Mouse (Mus musculus): ENCODE data around the gene Nars2. TPM values are rescaled to one million over a fixed set of nuclear protein-coding genes. Genes with fewer than 3 reads are reported as not detected.

Nars2 gene
- total and polyA plus RNA-seq, 3 experiments, result 12.1 to 19.1 (median 14.6) TPM

DNA sequence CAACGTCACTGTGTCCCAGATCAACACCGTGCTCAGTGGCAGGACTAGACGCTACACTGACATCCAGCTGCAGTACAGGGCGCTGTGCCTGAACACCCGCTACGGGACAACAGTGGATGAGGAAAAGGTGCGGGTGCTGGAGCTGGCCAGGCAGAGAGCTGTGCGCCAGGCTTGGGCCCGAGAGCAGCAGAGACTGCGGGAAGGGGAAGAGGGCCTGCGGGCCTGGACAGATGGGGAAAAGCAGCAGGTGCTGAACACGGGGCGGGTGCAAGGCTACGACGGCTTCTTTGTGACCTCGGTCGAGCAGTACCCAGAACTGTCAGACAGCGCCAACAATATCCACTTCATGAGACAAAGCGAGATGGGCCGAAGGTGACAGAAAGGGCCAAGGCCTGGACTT lies 45.1 kb upstream of the Nars2 start:
- dilution Hi-C loops (cut with MboI; ENCODE audit: extremely low pct_ligation_motif_present, extremely low pct_unique_long_range_greater_than_20kb, low sequenced_read_pairs), result no loop called here
- TF ChIP-seq KAT2A (IDR thresholded peaks at IDR 0.05; ENCODE audit: insufficient replicate concordance, low read length), result no peak
- TF ChIP-seq TBP (conservative IDR thresholded peaks at IDR 0.05; ENCODE audit: low read depth, low read length), result no peak
- TF ChIP-seq SIN3A (IDR thresholded peaks at IDR 0.05; ENCODE audit: low read length), result no peak
- no peak for TF ChIP-seq POLR2A (IDR thresholded peaks at IDR 0.05; ENCODE audit: low read depth, low read length)
- TF ChIP-seq JUND (conservative IDR thresholded peaks at IDR 0.05; ENCODE audit: low read depth, low read length), result no peak
- no peak for TF ChIP-seq CHD1 (IDR thresholded peaks at IDR 0.05; ENCODE audit: low read depth, low read length)
- no peak for TF ChIP-seq ETS1 (conservative IDR thresholded peaks at IDR 0.05; ENCODE audit: low read depth, low read length)
- TF ChIP-seq ZMIZ1 (IDR thresholded peaks at IDR 0.05; ENCODE audit: low read depth, low read length), result no peak
- no peak for TF ChIP-seq MAX (IDR thresholded peaks at IDR 0.05; ENCODE audit: low read length)
- no peak for TF ChIP-seq MAZ (IDR thresholded peaks at IDR 0.05; ENCODE audit: low read depth, low read length)
- TF ChIP-seq IRF4 (IDR thresholded peaks at IDR 0.05; ENCODE audit: low read depth, low read length), result no peak
- no peak for DNase-seq (ENCODE audit: extremely low read depth)
- Histone ChIP-seq H3K27ac (ENCODE audit: insufficient read depth, low read depth) (no peak overlapping the region), H3K27me3 (replicated peaks) (no peaks in the 10 kb centered on the region), H3K79me2 (replicated peaks; ENCODE audit: control insufficient read depth, extremely low read depth, insufficient read depth, poor library complexity, severe bottlenecking) (no peaks in the 10 kb centered on the region), H3K4me3 (replicated peaks in 1 of 3; ENCODE audit: low read depth in 2 of 3, low read length in 2 of 3, poor library complexity in 1 of 3) (no peak overlapping the region), H3K4me2 (ENCODE audit: insufficient read depth, low read depth, poor library complexity, severe bottlenecking) (no peak overlapping the region), H3K9ac (ENCODE audit: insufficient read depth, low read depth) (no peak overlapping the region), H3K9me3 (replicated peaks; ENCODE audit: low read length) (no peaks in the 10 kb centered on the region), H3K4me1 (ENCODE audit: control insufficient read depth in 1 of 2, insufficient read depth in 2 of 2) (peaks cover 0 to 4% of the 10 kb centered on the region in 2 experiments; a peak in 1 of 4 replicates), H3K36me3 (replicated peaks in 1 of 2; ENCODE audit: control insufficient read depth in 1 of 2, insufficient read depth in 1 of 2, low read length in 1 of 2) (no peaks in the 10 kb centered on the region)
- in situ Hi-C loops (cut with MboI; ENCODE audit: low pct_ligation_motif_present, low pct_unique_long_range_greater_than_20kb, low sequenced_read_pairs), result loop anchor here (10.0 kb wide), 2 partner anchors 111 to 381 kb away; no protein-coding TSS in a partner anchor

DNA sequence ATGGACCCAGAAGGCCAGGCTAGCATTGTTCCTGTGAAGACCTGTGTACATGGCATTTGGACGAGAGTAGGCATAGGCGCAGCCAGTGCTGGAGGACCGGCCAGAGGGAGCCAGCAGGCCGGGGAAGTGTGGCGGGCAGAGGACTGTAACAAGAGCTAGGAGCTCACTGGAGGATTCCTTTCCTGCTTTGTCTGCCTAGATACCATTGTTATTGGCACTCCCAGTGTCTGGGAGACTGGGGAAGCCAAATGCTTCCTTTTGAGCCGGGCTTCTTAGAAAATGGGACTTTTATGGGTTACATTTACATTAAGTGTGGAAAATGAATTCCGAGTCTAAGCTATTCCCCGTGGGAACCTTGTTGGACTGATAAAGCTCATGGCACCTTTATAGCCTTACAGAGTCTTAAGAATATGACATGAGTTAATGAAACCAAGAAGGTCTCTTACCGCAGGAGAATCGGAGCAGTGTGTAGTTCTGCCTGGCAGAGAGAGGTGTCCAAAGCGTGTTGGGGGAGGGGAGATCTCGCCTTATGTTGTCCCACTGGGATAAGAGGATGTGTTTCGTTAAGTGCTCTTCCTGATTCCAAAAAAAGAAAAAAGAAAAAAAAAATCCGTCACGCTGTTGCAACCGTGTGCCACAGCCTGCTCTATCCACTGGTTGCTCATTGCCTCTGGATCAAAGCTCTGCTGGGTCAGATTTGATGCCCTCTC lies 43.2 kb upstream of the Nars2 start:
- peaks cover 0 to 4% of the 10 kb centered on the region in 2 experiments; a peak in 1 of 4 replicates for H3K4me1 ChIP-seq (ENCODE audit: control insufficient read depth in 1 of 2, insufficient read depth in 2 of 2)
- no peaks in the 10 kb centered on the region for H3K79me2 ChIP-seq (replicated peaks; ENCODE audit: control insufficient read depth, extremely low read depth, insufficient read depth, poor library complexity, severe bottlenecking)
- H3K27me3 ChIP-seq (replicated peaks), result no peaks in the 10 kb centered on the region
- H3K9ac ChIP-seq (ENCODE audit: insufficient read depth, low read depth), result no peak overlapping the region
- H3K4me3 ChIP-seq (replicated peaks in 1 of 3; ENCODE audit: low read depth in 2 of 3, low read length in 2 of 3, poor library complexity in 1 of 3), result no peak overlapping the region
- no peaks in the 10 kb centered on the region for H3K36me3 ChIP-seq (replicated peaks in 1 of 2; ENCODE audit: control insufficient read depth in 1 of 2, insufficient read depth in 1 of 2, low read length in 1 of 2)
- H3K4me2 ChIP-seq (ENCODE audit: insufficient read depth, low read depth, poor library complexity, severe bottlenecking), result no peak overlapping the region
- TF ChIP-seq NELFE (IDR thresholded peaks at IDR 0.05; ENCODE audit: low read depth, low read length), result no peak
- no peak for TF ChIP-seq CTCF (conservative IDR thresholded peaks at IDR 0.05 in 1 of 2, IDR thresholded peaks at IDR 0.05 in 1 of 2; ENCODE audit: low read depth in 2 of 2, low read length in 2 of 2)
- no peak for TF ChIP-seq USF2 (conservative IDR thresholded peaks at IDR 0.05; ENCODE audit: low read depth, low read length)
- TF ChIP-seq MAFK (IDR thresholded peaks at IDR 0.05; ENCODE audit: insufficient replicate concordance, low read length), result no peak
- TF ChIP-seq EP300 (IDR thresholded peaks at IDR 0.05; ENCODE audit: low read length), result no peak
- TF ChIP-seq NRF1 (IDR thresholded peaks at IDR 0.05; ENCODE audit: low read depth, low read length), result no peak
- no peak for TF ChIP-seq JUN (IDR thresholded peaks at IDR 0.05; ENCODE audit: insufficient read depth, low read depth, low read length)
- no peak for TF ChIP-seq POLR2AphosphoS2 (IDR thresholded peaks at IDR 0.05; ENCODE audit: low read depth, low read length)
- TF ChIP-seq POLR2A (IDR thresholded peaks at IDR 0.05; ENCODE audit: low read depth, low read length), result no peak
- TF ChIP-seq ZC3H11A (IDR thresholded peaks at IDR 0.05; ENCODE audit: low read depth, low read length), result no peak
- TF ChIP-seq MYC (IDR thresholded peaks at IDR 0.05; ENCODE audit: low read depth, low read length), result no peak
- TF ChIP-seq HCFC1 (IDR thresholded peaks at IDR 0.05; ENCODE audit: low read depth, low read length), result no peak
- TF ChIP-seq USF1 (IDR thresholded peaks at IDR 0.05; ENCODE audit: low read depth, low read length), result no peak
- no peak overlapping the region for H3K27ac ChIP-seq (ENCODE audit: insufficient read depth, low read depth)
- H3K9me3 ChIP-seq (replicated peaks; ENCODE audit: low read length), result no peaks in the 10 kb centered on the region
- dilution Hi-C loops (cut with MboI; ENCODE audit: extremely low pct_ligation_motif_present, extremely low pct_unique_long_range_greater_than_20kb, low sequenced_read_pairs), result no loop called here
- in situ Hi-C loops (cut with MboI; ENCODE audit: low pct_ligation_motif_present, low pct_unique_long_range_greater_than_20kb, low sequenced_read_pairs), result loop anchor here (10.0 kb wide), 2 partner anchors 113 to 383 kb away; no protein-coding TSS in a partner anchor
- no peak for DNase-seq (ENCODE audit: extremely low read depth)

Measured in CH12.LX (cell line).